Mouse (Mus musculus): Measurements from ENCODE around the gene Prelid3b.

- TF ChIP-seq POLR2A (IDR thresholded peaks at IDR 0.05; ENCODE audit: low read depth, low read length) (no peak), CTCF (IDR thresholded peaks at IDR 0.05; ENCODE audit: extremely low read depth, insufficient read length, insufficient replicate concordance, low read depth, low read length) (no peak)
Measured at GRCm38 (mm10) chr2:174444359-174444758, 28.5 kb downstream of the Prelid3b start.
